Comparison of ENCODE assay signal across 22 mouse cellular contexts in genomic region chr4:44998071-44998470, GRCm38 (mm10).
"Had no signal": no experiment of that assay in that cellular context is flagged by ENCODE, and none has a peak within 500 bp of the region (broad histone marks: within the 10 kb centered on the region; RNA-seq: fewer than 3 reads in every experiment).

No protein-coding gene starts in this region.

- H3K9ac ChIP-seq: hindbrain, embryonic 13.5 days; hindbrain, embryonic 15.5 days; limb, embryonic 13.5 days; limb, embryonic 15.5 days; liver, embryonic 14.5 days had no signal

- ATAC-seq: hindbrain, postnatal 0 days; intestine, embryonic 16.5 days; liver, embryonic 12.5 days had no signal

- H3K27ac ChIP-seq: gastrocnemius, adult 2 months; heart, adult 2 months; hindbrain, embryonic 13.5 days; hindbrain, embryonic 15.5 days; hindbrain, postnatal 0 days; layer of hippocampus, adult 2 months; limb, embryonic 13.5 days; limb, embryonic 15.5 days; liver, embryonic 14.5 days had no signal

- DNase-seq: gastrocnemius, adult 2 months; gastrocnemius, postnatal 14 days; gastrocnemius, postnatal 36 days; heart, adult 11 months; heart, adult 2 months; heart, postnatal 10 days; kidney, adult 11 months; kidney, adult 8-10 months; kidney, postnatal 10 days; kidney, postnatal 25 days; kidney, postnatal 4 days; left cerebral cortex, postnatal 4 days had no signal

- H3K4me3 ChIP-seq: gastrocnemius, adult 2 months; heart, adult 2 months; hindbrain, embryonic 13.5 days; hindbrain, embryonic 15.5 days; layer of hippocampus, adult 2 months; limb, embryonic 13.5 days; limb, embryonic 15.5 days; liver, embryonic 12.5 days had no signal

- H3K9me3 ChIP-seq: hindbrain, embryonic 13.5 days; hindbrain, embryonic 15.5 days; limb, embryonic 13.5 days; limb, embryonic 15.5 days; liver, embryonic 12.5 days had no signal

- H3K27me3 ChIP-seq: hindbrain, embryonic 13.5 days; hindbrain, embryonic 15.5 days; limb, embryonic 13.5 days; limb, embryonic 15.5 days; liver, embryonic 12.5 days had no signal

- H3K4me1 ChIP-seq: limb, embryonic 13.5 days; limb, embryonic 15.5 days had no signal

- H3K4me2 ChIP-seq: heart, embryonic 11.5 days; hindbrain, embryonic 13.5 days; hindbrain, embryonic 15.5 days; limb, embryonic 13.5 days; limb, embryonic 15.5 days; liver, embryonic 12.5 days had no signal
